Mouse (Mus musculus) left cerebral cortex, adult 18-20 months (tissue): Measurements from ENCODE around the gene Gm3696. TPM values are rescaled to one million over a fixed set of nuclear protein-coding genes. Genes with fewer than 3 reads are reported as not detected.
"Not testable (repeated sequence)": the region's sequence is repeated elsewhere in the genome, so short reads cannot be mapped to it uniquely, and the experiment has no call there.

Experiments
- DNase-seq, 2 experiments: peaks; one replicate each; pipeline ENCODE4 v3.0.0; 2021 to 2022; ENCODE audit warnings: low spot score in 2 of 2, mixed read lengths in 1 of 2
- long read RNA-seq, 2 experiments: library from polyadenylated mRNA; stranded (forward); transcript quantifications; one replicate each; pipeline ENCODE4 v2.0.0; 2021
- total RNA-seq, 2 experiments: library from RNA; stranded (reverse); gene quantifications; 2 replicates each; pipeline ENCODE4 v1.2.3; 2021

Gene Gm3696
- 1 to 10 TPM; 1.9 to 2.5 TPM for total RNA-seq
- long read RNA-seq, experiment 1, partial matches to known transcripts, result 0 of 8 reads
- long read RNA-seq, experiment 1, other reads (novel, unspliced or antisense), result 8 of 8 reads
- long read RNA-seq, experiment 2, partial matches to known transcripts, result 0 of 6 reads
- long read RNA-seq, experiment 2, other reads (novel, unspliced or antisense), result 5 of 6 reads

GRCm38 (mm10) chr14:7100521-7100920, at the start of gene Gm3696:
TSS of gene Gm3696 (minus strand) at chr14:7100621.
- not testable (repeated sequence) for DNase-seq

- DNase-seq, result not testable (repeated sequence)
These were observed 24.9 kb upstream of the Gm3696 start, which contains the start of gene Gm6676 for GRCm38 (mm10) chr14:7125312-7125711. TSS of gene Gm6676 (minus strand) at chr14:7125412.

DNA sequence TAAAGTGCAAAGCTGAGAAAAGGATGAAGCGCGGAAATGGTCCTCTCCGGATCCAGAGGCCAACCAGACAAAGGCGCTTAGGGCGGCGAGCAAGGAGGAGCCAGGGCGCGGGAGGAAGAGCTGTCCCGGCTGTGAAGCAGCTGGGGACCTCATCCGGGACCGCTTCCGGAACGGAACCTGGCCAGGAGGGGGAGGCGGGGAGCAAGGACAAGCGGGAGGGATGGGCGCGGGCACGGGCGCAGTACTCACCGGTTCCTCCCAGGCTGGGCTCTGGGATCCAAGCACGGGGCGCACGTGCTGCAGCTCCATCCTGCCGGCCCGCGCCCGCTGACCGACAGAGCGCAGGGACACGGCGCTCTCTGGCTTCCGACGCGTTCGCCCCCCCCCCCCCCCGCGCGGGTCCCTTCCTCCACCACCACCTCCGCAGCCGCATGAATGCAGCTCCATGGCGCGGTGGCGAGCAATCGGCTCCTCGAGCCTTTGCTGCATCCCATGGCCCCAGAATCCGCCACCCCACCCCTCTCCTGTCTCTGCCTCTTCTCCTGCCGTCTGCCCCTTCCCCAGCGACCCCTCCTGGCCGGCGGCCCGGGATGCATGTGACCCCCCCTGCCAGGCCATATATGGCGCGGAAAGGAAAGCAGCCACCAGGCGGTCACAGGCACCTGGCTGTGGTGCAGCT, 4.8 kb upstream of the Gm3696 start:
- peak; percentile 1 to 18 for DNase-seq

DNA sequence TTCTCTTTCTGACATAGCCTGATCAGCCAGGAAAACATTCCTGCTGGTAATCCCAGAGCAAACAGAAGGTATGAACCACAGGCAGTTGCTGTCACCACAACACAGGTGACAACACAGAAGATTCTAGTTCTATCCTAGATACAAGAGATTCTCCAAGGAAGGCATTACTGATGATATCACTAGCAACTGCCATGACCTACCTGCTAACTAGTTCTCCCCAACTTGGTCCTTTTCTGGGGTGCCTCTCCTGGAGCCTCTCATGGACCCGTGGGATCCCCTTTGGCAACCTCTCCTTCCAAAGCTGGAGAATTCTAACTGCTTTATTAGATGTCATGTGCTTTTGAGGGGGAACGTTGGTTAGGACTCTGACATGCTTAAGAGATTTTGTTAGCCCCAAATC, 55.6 kb downstream of the Gm3696 start, which contains the start of gene Gm3685:
Gm3685 (minus strand) TSS at position 101 of the 400 bp plus-strand sequence.
- DNase-seq, result not testable (repeated sequence)

Other genes starting within 250 kb of the Gm3696 start
- 1 to 10 TPM; 1.2 to 1.4 TPM for gene Gm3667, start 210.7 kb downstream of the Gm3696 start, total RNA-seq
- not detected for gene Gm6356, start 126.8 kb downstream of the Gm3696 start, total RNA-seq
- under 1 TPM in 1 of 2 experiments, not detected in 1; 0.40 TPM for gene Gm10406, start 73.2 kb downstream of the Gm3696 start, total RNA-seq
- not detected for gene Gm3685, start 55.7 kb downstream of the Gm3696 start, total RNA-seq
- gene Gm6676, start 24.8 kb upstream of the Gm3696 start, total RNA-seq, result not detected
- 1 to 10 TPM; 1.2 to 1.4 TPM for gene Gm3512, start 73.9 kb upstream of the Gm3696 start, total RNA-seq
- not detected for gene Gm16434, start 93.9 kb upstream of the Gm3696 start, total RNA-seq
- not detected for gene Gm3727, start 164.1 kb upstream of the Gm3696 start, total RNA-seq
- under 1 TPM in 1 of 2 experiments, not detected in 1; 0.42 TPM for gene Gm3739, start 214.4 kb upstream of the Gm3696 start, total RNA-seq
- gene Gm5797, start 231.8 kb upstream of the Gm3696 start, total RNA-seq, result not detected